Mouse (Mus musculus): Measurements from ENCODE around the gene Irf9. TPM values are rescaled to one million over a fixed set of nuclear protein-coding genes. Genes with fewer than 3 reads are reported as not detected.

Gene Irf9
- total and polyA plus RNA-seq, 2 experiments from 2014 or later = 7.4 to 18.2 TPM

- Histone ChIP-seq H3K4me3 (ENCODE audit: low read depth, low read length) (peak within 1 kb of the TSS; percentile 49), H3K9ac (replicated peaks; ENCODE audit: low read length, poor library complexity, severe bottlenecking) (peak within 1 kb of the TSS; percentile 71), H3K4me1 (ENCODE audit: insufficient read depth, low read length) (peaks cover 7% of the 10 kb centered on the region; the same call in 1 of the 2 replicates), H3K27ac (ENCODE audit: low read depth, low read length) (peak within 1 kb of the TSS; percentile 97), H3K36me3 (ENCODE audit: insufficient read depth, low read length) (peaks cover 17% of the 10 kb centered on the region), H3K27me3 (ENCODE audit: insufficient read depth, low read length) (no peaks in the 10 kb centered on the region), H3K9me3 (ENCODE audit: low read length) (no peaks in the 10 kb centered on the region), H3K4me2 (ENCODE audit: low read depth, low read length, poor library complexity, severe bottlenecking) (peak within 1 kb of the TSS; percentile 76)
- DNase-seq (ENCODE audit: low spot score) (peak; percentile 97), ATAC-seq (ENCODE audit: low FRiP score) (peak; percentile 85)
- peak; percentile 61 for TF ChIP-seq CTCF (IDR thresholded peaks at IDR 0.05)
- WGBS = under 1% methylated on average over 27 of the region's 27 CpGs
Observed at GRCm38 (mm10) chr14:55559799-55560201, 43.6 kb upstream of the Irf9 start, which contains the start of gene Dcaf11. Gene Dcaf11, plus strand, starts transcription at chr14:55560006.

GRCm38 (mm10) chr14:55560202-55561073, 42.9 kb upstream of the Irf9 start, which contains the start of gene A730061H03Rik:
Gene A730061H03Rik, minus strand, starts transcription at chr14:55560406.
- no peak for TF ChIP-seq CTCF (IDR thresholded peaks at IDR 0.05)
- H3K4me1 ChIP-seq (ENCODE audit: insufficient read depth, low read length) = peaks cover 7% of the 10 kb centered on the region; the same call in 1 of the 2 replicates
- DNase-seq (ENCODE audit: low spot score) (peak; percentile 99), ATAC-seq (ENCODE audit: low FRiP score) (peak; percentile 97)
- H3K36me3 ChIP-seq (ENCODE audit: insufficient read depth, low read length) = peaks cover 23% of the 10 kb centered on the region
- H3K4me3 ChIP-seq (ENCODE audit: low read depth, low read length) = peak within 1 kb of the TSS; percentile 49
- H3K9ac ChIP-seq (replicated peaks; ENCODE audit: low read length, poor library complexity, severe bottlenecking) = peak within 1 kb of the TSS; percentile 71
- under 1% methylated on average over 51 of the region's 51 CpGs for WGBS
- H3K9me3 ChIP-seq (ENCODE audit: low read length) = no peaks in the 10 kb centered on the region
- H3K27ac ChIP-seq (ENCODE audit: low read depth, low read length) = peak within 1 kb of the TSS; percentile 97
- H3K27me3 ChIP-seq (ENCODE audit: insufficient read depth, low read length) = no peaks in the 10 kb centered on the region
- peak within 1 kb of the TSS; percentile 76 for H3K4me2 ChIP-seq (ENCODE audit: low read depth, low read length, poor library complexity, severe bottlenecking)

GRCm38 (mm10) chr14:55561860-55562259, 41.5 kb upstream of the Irf9 start:
- ATAC-seq (ENCODE audit: low FRiP score) = no peak
- H3K4me3 ChIP-seq (ENCODE audit: low read depth, low read length) = no peak overlapping the region
- DNase-seq (ENCODE audit: low spot score) = no peak
- TF ChIP-seq CTCF (IDR thresholded peaks at IDR 0.05) = no peak
- H3K9ac ChIP-seq (replicated peaks; ENCODE audit: low read length, poor library complexity, severe bottlenecking) = no peak overlapping the region
- no peaks in the 10 kb centered on the region for H3K9me3 ChIP-seq (ENCODE audit: low read length)
- H3K4me2 ChIP-seq (ENCODE audit: low read depth, low read length, poor library complexity, severe bottlenecking) = no peak overlapping the region
- 84% methylated on average over 10 of the region's 10 CpGs for WGBS
- no peaks in the 10 kb centered on the region for H3K27me3 ChIP-seq (ENCODE audit: insufficient read depth, low read length)
- H3K27ac ChIP-seq (ENCODE audit: low read depth, low read length) = no peak overlapping the region
- peaks cover 37% of the 10 kb centered on the region for H3K36me3 ChIP-seq (ENCODE audit: insufficient read depth, low read length)
- peaks cover 7% of the 10 kb centered on the region; the same call in 1 of the 2 replicates for H3K4me1 ChIP-seq (ENCODE audit: insufficient read depth, low read length)

GRCm38 (mm10) chr14:55563249-55563648, 40.1 kb upstream of the Irf9 start:
- Histone ChIP-seq H3K4me1 (ENCODE audit: insufficient read depth, low read length) (peaks cover 7% of the 10 kb centered on the region; the same call in 1 of the 2 replicates), H3K27me3 (ENCODE audit: insufficient read depth, low read length) (no peaks in the 10 kb centered on the region), H3K9ac (replicated peaks; ENCODE audit: low read length, poor library complexity, severe bottlenecking) (0 out of 2 replicates have a peak overlapping the region, but pooled peaks have one; percentile 2), H3K4me3 (ENCODE audit: low read depth, low read length) (no peak overlapping the region), H3K27ac (ENCODE audit: low read depth, low read length) (no peak overlapping the region), H3K9me3 (ENCODE audit: low read length) (no peaks in the 10 kb centered on the region), H3K4me2 (ENCODE audit: low read depth, low read length, poor library complexity, severe bottlenecking) (no peak overlapping the region), H3K36me3 (ENCODE audit: insufficient read depth, low read length) (peaks cover 50% of the 10 kb centered on the region)
- TF ChIP-seq CTCF (IDR thresholded peaks at IDR 0.05) = no peak
- ATAC-seq (ENCODE audit: low FRiP score) = no peak
- WGBS = 91% methylated on average over 11 of the region's 11 CpGs
- no peak for DNase-seq (ENCODE audit: low spot score)

- Histone ChIP-seq H3K36me3 (ENCODE audit: insufficient read depth, low read length) (peaks cover 71% of the 10 kb centered on the region), H3K4me1 (ENCODE audit: insufficient read depth, low read length) (peaks cover 7% of the 10 kb centered on the region; the same call in 1 of the 2 replicates), H3K27ac (ENCODE audit: low read depth, low read length) (no peak overlapping the region), H3K9ac (replicated peaks; ENCODE audit: low read length, poor library complexity, severe bottlenecking) (no peak overlapping the region), H3K27me3 (ENCODE audit: insufficient read depth, low read length) (no peaks in the 10 kb centered on the region), H3K4me2 (ENCODE audit: low read depth, low read length, poor library complexity, severe bottlenecking) (no peak overlapping the region), H3K9me3 (ENCODE audit: low read length) (no peaks in the 10 kb centered on the region), H3K4me3 (ENCODE audit: low read depth, low read length) (no peak overlapping the region)
- DNase-seq (ENCODE audit: low spot score) (no peak), ATAC-seq (ENCODE audit: low FRiP score) (no peak)
- WGBS = 87% methylated on average over 3 of the region's 3 CpGs
- peak; percentile 28; the same call in 1 of the 2 replicates for TF ChIP-seq CTCF (IDR thresholded peaks at IDR 0.05)
Observed at GRCm38 (mm10) chr14:55565748-55566147, 37.6 kb upstream of the Irf9 start.

GRCm38 (mm10) chr14:55567496-55567895, 35.9 kb upstream of the Irf9 start:
- no peak for DNase-seq (ENCODE audit: low spot score)
- Histone ChIP-seq H3K4me3 (ENCODE audit: low read depth, low read length) (no peak overlapping the region), H3K9ac (replicated peaks; ENCODE audit: low read length, poor library complexity, severe bottlenecking) (no peak overlapping the region), H3K36me3 (ENCODE audit: insufficient read depth, low read length) (peaks cover 71% of the 10 kb centered on the region), H3K27ac (ENCODE audit: low read depth, low read length) (no peak overlapping the region), H3K4me1 (ENCODE audit: insufficient read depth, low read length) (no peaks in the 10 kb centered on the region), H3K9me3 (ENCODE audit: low read length) (no peaks in the 10 kb centered on the region), H3K4me2 (ENCODE audit: low read depth, low read length, poor library complexity, severe bottlenecking) (no peak overlapping the region), H3K27me3 (ENCODE audit: insufficient read depth, low read length) (no peaks in the 10 kb centered on the region)
- TF ChIP-seq CTCF (IDR thresholded peaks at IDR 0.05) = no peak
- WGBS = 93% methylated on average over 3 of the region's 3 CpGs
- no peak for ATAC-seq (ENCODE audit: low FRiP score)
